Mouse (Mus musculus): Measurements from ENCODE around the gene Atg13. TPM values are rescaled to one million over a fixed set of nuclear protein-coding genes. Genes with fewer than 3 reads are reported as not detected.

Gene Atg13
- polyA plus RNA-seq, 1 experiment, result 19.4 TPM

Other genes with a start within 250 kb of the Atg13 start
- gene Ckap5, start 183.8 kb downstream of the Atg13 start, polyA plus RNA-seq (2012; ENCODE audit: insufficient read depth, insufficient read length, missing spikeins), result 13.8 and 16.6 TPM in 2 replicates
- gene F2, start 74.2 kb downstream of the Atg13 start, polyA plus RNA-seq (2012; ENCODE audit: insufficient read depth, insufficient read length, missing spikeins), result not detected in 2 replicates
- 2.2 and 5.6 TPM in 2 replicates for gene Zfp408, start 60.8 kb downstream of the Atg13 start, polyA plus RNA-seq (2012; ENCODE audit: insufficient read depth, insufficient read length, missing spikeins)
- gene Arhgap1, start 60.7 kb downstream of the Atg13 start, polyA plus RNA-seq (2012; ENCODE audit: insufficient read depth, insufficient read length, missing spikeins), result 20.0 and 38.1 TPM in 2 replicates
- 4.4 and 7.8 TPM in 2 replicates for gene Harbi1, start 276 bp upstream of the Atg13 start, polyA plus RNA-seq (2012; ENCODE audit: insufficient read depth, insufficient read length, missing spikeins)
- gene Ambra1, start 19.6 kb upstream of the Atg13 start, polyA plus RNA-seq (2012; ENCODE audit: insufficient read depth, insufficient read length, missing spikeins), result 6.9 and 8.1 TPM in 2 replicates
- gene Chrm4, start 216.7 kb upstream of the Atg13 start, polyA plus RNA-seq (2012; ENCODE audit: insufficient read depth, insufficient read length, missing spikeins), result not detected in 2 replicates
- 1.8 TPM in 1 of 2 replicates, not detected in the other for gene Mdk, start 221.7 kb upstream of the Atg13 start, polyA plus RNA-seq (2012; ENCODE audit: insufficient read depth, insufficient read length, missing spikeins)
- not detected in 2 replicates for gene Gm9821, start 235.1 kb upstream of the Atg13 start, polyA plus RNA-seq (2012; ENCODE audit: insufficient read depth, insufficient read length, missing spikeins)